ENCODE assay signal across 16 mouse cellular contexts in genomic region chr9:10268836-10269235, GRCm38 (mm10).
A peak's percentile ranks its signal among the peaks of the same experiment; 100 is the strongest.
DNase-seq lines count a peak whose midpoint lies in the region; ATAC-seq and TF ChIP-seq lines count a peak whose summit lies in the region.
"Had no signal": no experiment of that assay in that cellular context is flagged by ENCODE, and none has a peak within 500 bp of the region (broad histone marks: within the 10 kb centered on the region; RNA-seq: fewer than 3 reads in every experiment).

No protein-coding gene starts in this region.

- no peaks in the 10 kb centered on the region for H3K27me3 ChIP-seq in neural tube, embryonic 11.5 days (ENCODE audit: control insufficient read depth, insufficient read depth, low read length)
- H3K27me3 ChIP-seq in forebrain, postnatal 0 days (ENCODE audit: insufficient read depth, low read length) = no peaks in the 10 kb centered on the region
- no peaks in the 10 kb centered on the region for H3K27me3 ChIP-seq in midbrain, embryonic 14.5 days (ENCODE audit: control insufficient read depth, insufficient read depth, low read length)
- H3K27me3 ChIP-seq: intestine, embryonic 15.5 days had no signal

- 0 out of 2 replicates have a peak, but pooled peaks have one; percentile 17 for ATAC-seq in neural tube, embryonic 11.5 days (ENCODE audit: insufficient read depth, low FRiP score, low TSS enrichment)
- no peak for ATAC-seq in forebrain, postnatal 0 days
- ATAC-seq in midbrain, embryonic 14.5 days (ENCODE audit: low FRiP score, low TSS enrichment) = peak; percentile 29; the same call in 1 of the 2 replicates
- ATAC-seq in erythroblast, adult 5-6 weeks (replicated peaks; ENCODE audit: low FRiP score, poor library complexity, severe bottlenecking) = no peak
- ATAC-seq: intestine, embryonic 15.5 days had no signal

- 63% methylated on average over 6 of the region's 6 CpGs for WGBS in neural tube, embryonic 11.5 days
- WGBS in forebrain, postnatal 0 days = 16% methylated on average over 6 of the region's 6 CpGs
- 34% methylated on average over 6 of the region's 6 CpGs for WGBS in midbrain, embryonic 14.5 days

- no peak overlapping the region for H3K4me3 ChIP-seq in neural tube, embryonic 11.5 days (ENCODE audit: low read depth, low read length)
- H3K4me3 ChIP-seq in forebrain, postnatal 0 days (ENCODE audit: low read depth, low read length) = no peak overlapping the region
- H3K4me3 ChIP-seq in midbrain, embryonic 14.5 days (replicated peaks; ENCODE audit: low read depth, low read length) = no peak overlapping the region
- no peak overlapping the region for H3K4me3 ChIP-seq in gastrocnemius, adult 2 months
- H3K4me3 ChIP-seq: erythroblast, embryonic 14.5 days; heart, embryonic 10.5 days; intestine, embryonic 15.5 days had no signal

- H3K27ac ChIP-seq in neural tube, embryonic 11.5 days (ENCODE audit: low read depth, low read length) = 0 out of 2 replicates have a peak overlapping the region, but pooled peaks have one; percentile 27
- peak overlapping the region; percentile 55; the same call in 1 of the 2 replicates for H3K27ac ChIP-seq in forebrain, postnatal 0 days (ENCODE audit: low read depth, low read length)
- H3K27ac ChIP-seq in midbrain, embryonic 14.5 days (replicated peaks; ENCODE audit: low read depth, low read length) = peak overlapping the region; percentile 56; the same call in 1 of the 2 replicates
- H3K27ac ChIP-seq in gastrocnemius, adult 2 months = no peak overlapping the region
- H3K27ac ChIP-seq: heart, embryonic 10.5 days; intestine, embryonic 15.5 days had no signal

- H3K9ac ChIP-seq in neural tube, embryonic 11.5 days (ENCODE audit: low read length) = no peak overlapping the region
- no peak overlapping the region for H3K9ac ChIP-seq in forebrain, postnatal 0 days
- H3K9ac ChIP-seq in midbrain, embryonic 14.5 days (replicated peaks; ENCODE audit: low read length) = no peak overlapping the region
- H3K9ac ChIP-seq: intestine, embryonic 15.5 days; lung, embryonic 14.5 days had no signal

- no peak overlapping the region for H3K4me2 ChIP-seq in neural tube, embryonic 11.5 days (ENCODE audit: low read depth)
- H3K4me2 ChIP-seq in forebrain, postnatal 0 days (ENCODE audit: low read depth) = no peak overlapping the region
- no peak overlapping the region for H3K4me2 ChIP-seq in midbrain, embryonic 14.5 days (ENCODE audit: low read length)
- H3K4me2 ChIP-seq: intestine, embryonic 15.5 days; lung, embryonic 14.5 days had no signal

- no peak for DNase-seq in neural tube, embryonic 11.5 days (ENCODE audit: low spot score)
- no peak for DNase-seq in neural tube, embryonic 10.5 days (ENCODE audit: extremely low spot score, low spot score)
- peak; percentile 34 for DNase-seq in forebrain, postnatal 0 days
- peak; percentile 24 for DNase-seq in midbrain, embryonic 14.5 days
- DNase-seq in adrenal gland, adult 2 months = no peak
- DNase-seq in gastrocnemius, adult 2 months = no peak
- DNase-seq: adrenal gland, postnatal 10 days; cerebellum, adult 8-10 months; heart, postnatal 14 days; lung, embryonic 14.5 days; right cerebral cortex, postnatal 25 days had no signal

- intact Hi-C loops in gastrocnemius, adult 2 months (cut with DNase I) = no loop called here

- no peak for TF ChIP-seq CTCF in forebrain, postnatal 0 days (IDR thresholded peaks at IDR 0.05; ENCODE audit: low read depth)
- no peak for TF ChIP-seq CTCF in gastrocnemius, adult 2 months (IDR thresholded peaks at IDR 0.05)

- no peaks in the 10 kb centered on the region for H3K9me3 ChIP-seq in neural tube, embryonic 11.5 days (ENCODE audit: control insufficient read depth, low read length)
- H3K9me3 ChIP-seq in forebrain, postnatal 0 days (ENCODE audit: low read length) = no peaks in the 10 kb centered on the region
- H3K9me3 ChIP-seq in midbrain, embryonic 14.5 days (ENCODE audit: control insufficient read depth, low read length) = no peaks in the 10 kb centered on the region
- H3K9me3 ChIP-seq: G1E; heart, embryonic 10.5 days; intestine, embryonic 15.5 days had no signal

- no peaks in the 10 kb centered on the region for H3K4me1 ChIP-seq in neural tube, embryonic 11.5 days (ENCODE audit: control insufficient read depth, insufficient read depth, low read length)
- H3K4me1 ChIP-seq in forebrain, postnatal 0 days (ENCODE audit: insufficient read depth) = no peaks in the 10 kb centered on the region
- H3K4me1 ChIP-seq in midbrain, embryonic 14.5 days (ENCODE audit: control insufficient read depth, insufficient read depth, low read length) = peaks cover 3% of the 10 kb centered on the region; the same call in 1 of the 2 replicates
- H3K4me1 ChIP-seq: heart, embryonic 10.5 days; intestine, embryonic 15.5 days had no signal

- H3K36me3 ChIP-seq in neural tube, embryonic 11.5 days (ENCODE audit: control insufficient read depth, insufficient read depth, low read length) = no peaks in the 10 kb centered on the region
- no peaks in the 10 kb centered on the region for H3K36me3 ChIP-seq in forebrain, postnatal 0 days (ENCODE audit: insufficient read depth)
- no peaks in the 10 kb centered on the region for H3K36me3 ChIP-seq in midbrain, embryonic 14.5 days (ENCODE audit: control insufficient read depth, insufficient read depth, low read length)
- H3K36me3 ChIP-seq: G1E; heart, embryonic 10.5 days; intestine, embryonic 15.5 days had no signal

Comparison
In these comparisons a context has a peak if more than half of its experiments do, and no peak if none do; other contexts are left out.
1. ATAC-seq: peak in neural tube, embryonic 11.5 days (single experiment) and midbrain, embryonic 14.5 days (single experiment); none in forebrain, postnatal 0 days (single experiment) and erythroblast, adult 5-6 weeks (single experiment).
2. DNase-seq: peak in forebrain, postnatal 0 days (single experiment) and midbrain, embryonic 14.5 days (single experiment); none in neural tube, embryonic 11.5 days (single experiment), neural tube, embryonic 10.5 days (single experiment), adrenal gland, adult 2 months (single experiment) and gastrocnemius, adult 2 months (single experiment).